Mouse (Mus musculus) frontal cortex, postnatal 25 days (tissue): ENCODE results near the gene Stk17b.

ENCODE experiments used
- DNase-seq, 2 experiments: peaks; one replicate each; pipeline ENCODE4 v3.0.0; 2022; ENCODE audit warnings: low spot score in 2 of 2

Stk17b gene

DNA sequence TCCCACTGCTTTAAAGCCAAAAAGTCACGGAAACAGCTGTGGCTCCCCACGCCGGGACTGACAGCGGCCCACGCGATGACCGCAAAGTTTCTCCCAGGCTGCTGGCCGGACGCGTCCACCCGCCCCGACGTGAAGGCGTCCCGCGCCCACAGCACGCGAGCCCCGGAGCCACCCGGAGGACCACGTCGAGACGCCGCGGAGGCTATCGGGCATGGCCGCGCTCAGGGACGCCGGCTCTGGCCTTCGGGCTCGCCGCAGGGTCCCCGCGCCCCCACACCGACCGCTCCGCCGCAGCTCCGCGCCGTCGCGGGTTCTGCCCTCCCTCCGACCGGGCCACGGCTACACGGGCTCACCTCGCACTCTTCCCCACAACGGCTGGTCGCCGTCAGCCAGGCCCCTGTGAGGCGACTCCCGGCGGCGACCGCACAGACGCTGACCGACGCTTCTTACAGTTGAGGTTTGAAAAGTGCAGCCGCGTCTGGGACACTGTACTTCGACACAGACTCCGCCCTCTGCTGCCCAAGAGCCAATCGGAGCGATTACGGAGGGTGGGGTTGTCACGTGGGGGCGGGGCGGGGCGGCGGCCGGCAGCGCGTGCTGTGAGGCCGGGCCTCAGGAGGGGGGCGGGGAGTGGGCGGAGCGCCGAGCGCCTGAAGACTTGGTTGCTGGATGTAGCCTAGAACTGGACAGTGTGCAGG is at the start of gene Stk17b:
Gene Stk17b, minus strand, starts transcription at position 504 of the 698 bp plus-strand sequence.
- peak; percentile 47 to 51 for DNase-seq

DNA sequence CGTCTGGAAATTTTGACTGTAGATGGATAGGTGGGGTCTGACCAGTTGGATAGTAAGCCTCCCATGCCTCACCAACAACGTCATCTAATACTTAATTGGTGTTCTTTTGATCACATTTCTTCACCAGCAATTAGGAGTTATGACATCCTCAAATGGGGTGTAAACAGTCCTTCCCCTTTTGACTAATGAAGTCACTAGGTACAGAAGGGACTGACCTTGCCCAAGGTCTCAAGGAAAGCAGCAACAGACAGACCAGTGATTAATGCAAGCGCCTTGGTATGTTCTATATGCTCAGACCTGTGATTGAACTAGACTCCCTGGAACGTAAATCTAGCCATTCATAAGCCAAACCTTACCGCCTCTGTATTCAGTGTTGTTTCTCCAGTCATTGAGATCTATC is 45.3 kb upstream of the Stk17b start:
- no peak for DNase-seq

DNA sequence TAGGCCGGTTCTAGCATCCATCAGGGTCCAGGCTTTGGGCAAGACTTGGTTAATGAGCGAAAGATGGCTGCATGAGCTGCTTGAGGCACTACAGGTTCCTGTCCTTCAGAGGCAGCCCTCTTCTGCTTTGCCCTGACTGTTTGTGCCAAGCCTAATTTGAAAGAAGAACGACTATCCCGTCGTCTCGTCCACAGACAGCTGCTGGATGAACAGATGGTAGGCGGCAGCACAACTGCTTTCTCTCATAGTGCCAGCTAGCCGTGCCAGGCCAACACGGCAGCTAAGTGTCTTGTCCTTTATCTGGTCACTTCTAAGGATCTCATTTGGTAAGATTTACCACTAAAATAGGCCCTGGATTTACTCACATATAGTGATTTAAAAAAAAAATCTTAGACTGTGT is 44.1 kb upstream of the Stk17b start:
- DNase-seq = no peak

DNA sequence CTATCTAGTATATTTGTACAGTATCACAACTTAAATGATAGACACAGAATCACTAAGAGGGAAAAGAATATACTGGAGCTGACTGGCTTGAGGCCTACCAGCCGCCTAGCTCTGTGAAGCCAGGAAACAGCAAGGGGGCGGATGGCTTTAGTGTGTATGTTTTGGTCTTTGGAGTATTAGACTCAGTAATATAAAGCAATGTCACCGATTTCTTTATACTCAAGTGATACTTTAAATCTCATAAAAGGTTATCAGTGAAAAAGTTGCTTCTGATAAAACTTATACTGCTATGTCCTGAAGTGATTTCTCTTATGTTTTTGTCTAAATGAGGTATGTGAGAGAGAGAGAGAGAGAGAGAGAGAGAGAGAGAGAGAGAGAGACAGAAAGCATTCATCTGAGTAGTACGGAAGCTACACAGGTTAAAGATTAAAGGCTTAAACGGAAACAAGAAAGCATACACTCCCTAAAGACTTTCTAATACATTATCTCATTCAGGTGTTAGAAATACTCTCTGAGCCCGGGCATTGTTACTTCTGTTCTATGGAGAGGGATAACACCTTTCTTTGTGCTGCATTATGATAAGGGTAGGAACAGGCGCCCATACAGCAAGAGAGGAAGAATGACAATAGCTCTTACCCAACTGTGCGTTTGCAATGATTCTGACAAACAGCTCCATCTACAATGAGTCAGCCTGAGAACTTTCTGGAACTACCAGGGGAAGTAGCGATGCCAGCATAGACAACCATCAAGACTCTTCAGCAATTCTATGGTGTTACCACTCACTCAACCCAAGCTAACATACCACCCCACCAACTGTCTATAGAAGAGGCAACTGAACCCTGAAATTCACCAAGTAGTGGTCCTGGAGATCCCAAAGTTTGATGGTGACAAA is 39.7 kb upstream of the Stk17b start:
- DNase-seq = no peak

DNA sequence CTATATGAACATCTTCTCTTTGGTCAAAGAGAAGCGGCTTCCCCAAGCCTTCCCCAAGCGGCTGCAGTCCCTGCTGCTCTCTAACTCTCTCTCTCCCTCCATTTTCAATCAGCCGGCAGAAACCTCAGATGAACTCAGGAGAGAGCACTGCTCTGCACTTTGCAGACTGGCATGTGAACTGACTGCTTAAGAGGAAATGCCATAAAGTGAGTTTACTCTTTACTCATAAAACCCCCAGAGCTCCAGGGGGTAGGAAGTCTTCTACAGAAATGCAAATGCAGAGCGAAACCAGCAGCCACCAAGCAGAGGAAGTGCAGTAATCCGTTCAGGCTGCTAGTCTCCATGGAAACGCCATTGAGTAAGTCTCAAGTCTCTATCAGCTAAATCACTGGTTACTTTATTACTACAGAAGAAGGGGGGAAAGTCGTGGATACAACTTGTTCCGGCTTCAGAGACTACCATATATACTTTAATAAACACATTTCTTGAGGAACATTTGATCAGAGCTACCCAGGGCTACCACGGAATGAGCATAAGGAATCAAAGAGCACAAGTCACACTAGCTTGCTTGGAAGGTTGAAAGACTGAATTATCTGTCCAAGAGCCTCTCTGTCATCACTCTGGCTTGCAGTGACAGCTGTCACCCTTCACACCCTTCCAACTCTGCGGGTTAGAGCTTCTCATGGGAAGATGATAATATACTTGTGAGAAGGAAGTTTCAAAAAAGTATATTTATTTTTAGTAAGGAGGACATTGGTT is 38.8 kb upstream of the Stk17b start:
- no peak for DNase-seq

DNA sequence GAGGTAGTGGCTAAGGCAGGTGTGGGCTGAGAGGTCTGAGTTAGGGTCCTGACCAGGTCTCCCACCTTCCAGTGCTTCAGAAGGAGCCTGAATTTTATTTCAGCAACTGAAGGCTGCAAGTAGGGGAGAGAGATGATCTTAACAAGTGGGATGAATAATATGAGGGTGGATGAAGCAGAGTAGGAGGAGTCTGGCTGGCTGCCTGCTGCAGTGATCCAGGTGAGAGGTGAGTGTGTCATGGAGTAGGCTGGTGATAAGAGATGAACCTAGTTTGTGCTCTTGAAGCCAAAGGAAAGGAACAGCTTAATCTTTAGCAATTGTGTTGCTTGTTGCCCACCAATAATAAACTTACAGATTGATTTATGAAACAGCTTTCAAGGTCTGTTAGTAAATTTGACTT is 37.0 kb upstream of the Stk17b start:
- no peak for DNase-seq

DNA sequence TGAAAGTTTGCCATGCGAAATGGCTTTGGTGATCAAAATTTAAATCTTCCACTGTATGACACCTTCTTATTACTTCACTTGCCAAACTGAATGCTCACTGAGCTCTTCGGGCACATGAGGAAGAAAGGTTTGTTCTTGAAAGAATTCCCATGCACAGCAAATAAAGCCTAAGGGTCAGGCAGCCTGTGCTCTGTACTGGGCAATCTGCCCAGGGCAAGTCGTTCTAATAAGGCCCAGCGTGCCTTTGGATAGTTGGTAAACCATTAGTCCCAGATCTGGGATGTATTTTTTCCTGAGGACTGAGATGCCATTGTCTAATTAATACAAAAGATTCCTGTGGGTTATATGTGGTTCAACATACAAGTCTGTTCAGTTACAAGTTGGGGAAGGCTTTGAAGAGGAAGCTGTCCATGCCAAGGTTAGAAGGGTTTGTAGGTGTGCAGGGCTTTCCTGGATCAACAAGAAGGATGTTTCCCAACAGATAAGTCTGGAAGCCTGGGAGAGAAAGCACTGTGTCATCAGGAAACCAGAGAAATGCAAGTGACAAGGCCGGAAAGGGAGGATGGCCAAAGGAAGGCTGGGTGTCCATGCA is 35.1 kb upstream of the Stk17b start:
- DNase-seq = no peak

DNA sequence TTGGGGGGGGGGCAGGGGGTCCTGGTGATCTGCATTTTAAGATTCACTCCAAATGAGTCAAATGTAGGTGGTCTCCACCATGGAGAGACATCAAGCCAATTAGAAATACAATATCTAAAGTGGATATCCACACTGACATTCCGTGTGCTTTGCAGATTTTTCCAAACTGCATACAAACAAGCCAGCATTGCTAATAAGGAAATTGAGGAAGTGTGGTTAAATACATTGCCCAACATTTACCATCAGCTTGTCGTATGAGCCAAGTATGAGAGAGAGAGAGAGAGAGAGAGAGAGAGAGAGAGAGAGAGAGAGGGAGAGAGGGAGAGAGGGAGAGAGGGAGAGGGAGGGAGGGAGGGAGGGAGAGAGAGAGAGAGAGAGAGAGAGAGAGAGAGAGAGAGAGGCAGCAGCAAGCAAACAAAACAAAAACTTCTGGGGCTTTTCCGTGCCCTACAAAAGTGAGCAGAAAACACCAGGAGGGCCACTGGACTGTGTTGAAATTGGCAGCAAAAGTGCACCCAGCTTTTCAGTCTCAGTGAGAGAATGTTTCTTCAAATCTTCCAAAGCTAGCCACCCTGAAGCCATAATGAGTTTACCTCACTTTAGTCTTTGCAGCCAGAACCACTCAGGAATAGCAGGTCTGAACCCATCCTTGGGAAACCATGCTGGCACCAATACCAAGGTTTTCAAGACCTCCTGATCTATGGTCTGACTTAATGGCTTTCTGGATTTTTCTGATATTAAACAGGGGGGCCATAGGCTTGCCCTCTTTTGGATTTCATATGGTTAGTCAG is 33.2 kb upstream of the Stk17b start:
- no peak for DNase-seq

DNA sequence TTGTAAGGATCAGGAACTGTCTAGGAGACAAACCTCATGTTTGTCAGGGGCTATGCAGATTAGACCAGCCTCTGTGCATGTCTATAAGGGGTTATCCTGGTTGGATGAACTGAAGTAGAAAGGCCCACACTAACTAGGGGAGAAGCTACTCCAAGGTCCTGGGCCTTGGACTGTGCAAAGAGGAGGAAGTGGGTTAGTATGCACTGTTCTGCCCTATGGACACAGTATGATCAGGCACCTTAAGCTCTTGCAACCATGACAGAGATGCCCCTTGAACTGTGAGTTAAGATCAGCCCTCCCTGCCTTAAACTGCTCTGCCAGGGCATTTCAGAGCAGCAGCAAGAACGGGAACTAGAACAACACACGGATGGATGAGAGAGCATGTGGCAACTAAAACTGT is 31.3 kb upstream of the Stk17b start:
- DNase-seq = no peak

DNA sequence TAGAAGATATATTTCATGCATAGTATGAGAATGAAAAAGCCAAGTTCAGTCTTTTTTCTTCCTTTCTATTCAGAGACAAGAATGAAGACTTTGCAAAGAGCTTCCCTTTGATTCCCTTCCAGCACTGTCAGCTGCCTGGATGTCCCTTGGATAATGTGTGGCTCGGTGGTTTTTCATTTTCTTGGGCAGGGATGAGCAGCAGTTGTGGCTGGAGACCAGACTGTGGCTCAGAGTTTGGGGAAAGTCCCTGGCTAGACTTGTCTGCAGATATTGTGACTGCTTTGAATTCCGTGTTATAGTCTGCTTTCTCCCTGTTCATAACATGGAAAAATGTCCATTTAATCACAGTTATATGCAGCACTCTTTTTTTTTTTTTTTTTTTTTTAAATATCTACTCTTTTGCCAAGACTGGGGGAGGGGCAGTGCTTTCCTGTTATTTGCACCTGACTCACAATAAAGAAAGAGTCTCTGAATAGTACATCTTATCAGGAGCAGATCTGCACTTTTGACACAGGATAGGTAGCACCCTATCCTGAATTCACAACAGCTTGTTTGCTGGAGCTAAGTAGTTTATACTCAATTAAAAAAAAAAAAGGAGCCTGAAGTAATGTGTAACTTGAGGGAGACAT is 29.2 kb upstream of the Stk17b start:
- no peak for DNase-seq

DNA sequence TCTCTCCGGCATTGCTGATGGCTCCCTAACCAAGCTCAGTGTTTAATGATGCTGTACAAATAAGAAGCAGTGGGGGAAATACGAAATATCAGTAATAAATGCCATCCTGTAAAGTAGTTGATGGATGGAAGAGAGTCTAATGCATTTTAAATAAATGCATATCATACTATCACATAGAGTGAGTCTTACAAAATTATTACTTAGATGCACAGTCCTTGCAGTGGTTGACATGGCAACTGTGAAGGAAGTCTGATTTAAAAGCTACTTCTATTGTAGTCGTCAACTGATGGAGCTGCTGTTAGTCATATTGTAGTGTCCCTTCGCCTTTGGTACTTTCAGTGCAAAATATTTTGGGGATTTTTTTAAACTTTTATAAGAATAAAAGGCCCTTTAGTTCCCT is 26.9 kb upstream of the Stk17b start:
- no peak for DNase-seq

DNA sequence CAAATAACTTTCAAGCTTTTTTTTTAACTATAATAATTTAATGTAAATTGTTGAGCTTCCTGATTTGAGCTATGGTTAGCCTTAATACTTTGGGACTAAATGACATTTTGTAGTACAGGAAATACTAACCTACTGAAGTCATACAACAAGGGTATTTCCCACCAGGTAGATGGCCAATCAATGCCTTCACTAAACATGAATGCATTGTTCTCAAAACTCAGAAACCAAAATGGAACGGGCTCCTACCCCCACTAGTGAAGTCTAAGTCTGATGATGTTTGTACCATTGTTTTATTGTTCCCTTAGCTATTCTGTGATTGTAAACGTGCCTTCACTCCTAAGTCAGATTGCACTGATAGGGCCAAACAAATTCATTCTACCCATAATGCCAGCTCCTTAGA is 23.2 kb upstream of the Stk17b start:
- no peak for DNase-seq

DNA sequence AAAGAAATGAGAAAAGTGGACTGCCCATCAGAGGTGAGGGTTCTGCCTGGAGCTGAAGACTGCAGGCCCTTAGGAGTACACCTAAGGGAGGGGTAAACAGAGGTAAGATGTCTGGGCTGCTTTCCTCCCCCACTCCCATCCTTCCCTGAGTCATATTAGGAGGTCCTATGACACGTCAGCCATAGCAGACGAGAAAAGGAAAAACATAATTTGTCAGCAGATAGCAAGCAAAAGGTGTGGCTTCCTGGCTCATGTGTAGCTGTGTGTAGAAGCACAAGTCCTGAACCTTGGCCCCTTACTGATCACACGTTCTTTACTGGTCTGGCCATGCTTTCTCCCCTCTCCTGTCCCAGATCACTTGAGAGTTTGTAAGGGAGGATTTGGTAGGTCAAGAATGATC is 12.8 kb upstream of the Stk17b start:
- no peak for DNase-seq

DNA sequence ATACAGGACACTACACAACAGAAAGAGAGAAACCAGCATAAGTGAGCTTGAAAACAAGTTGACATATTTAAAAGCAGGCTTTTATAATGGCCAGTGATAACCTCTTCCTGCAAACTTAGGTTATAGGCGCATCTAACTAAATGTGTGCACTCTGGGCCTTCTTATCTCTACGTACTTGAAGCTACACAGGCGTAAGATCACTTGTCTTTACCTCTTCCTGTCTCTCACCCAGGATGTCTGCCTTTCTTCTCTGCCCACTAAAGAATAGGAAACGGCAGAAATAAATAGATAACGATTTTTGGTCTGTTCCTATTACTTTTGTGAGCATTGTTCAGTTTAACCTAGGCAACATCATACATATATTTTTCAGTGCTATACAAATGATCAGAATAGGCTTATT is 12.1 kb upstream of the Stk17b start:
- no peak for DNase-seq

DNA sequence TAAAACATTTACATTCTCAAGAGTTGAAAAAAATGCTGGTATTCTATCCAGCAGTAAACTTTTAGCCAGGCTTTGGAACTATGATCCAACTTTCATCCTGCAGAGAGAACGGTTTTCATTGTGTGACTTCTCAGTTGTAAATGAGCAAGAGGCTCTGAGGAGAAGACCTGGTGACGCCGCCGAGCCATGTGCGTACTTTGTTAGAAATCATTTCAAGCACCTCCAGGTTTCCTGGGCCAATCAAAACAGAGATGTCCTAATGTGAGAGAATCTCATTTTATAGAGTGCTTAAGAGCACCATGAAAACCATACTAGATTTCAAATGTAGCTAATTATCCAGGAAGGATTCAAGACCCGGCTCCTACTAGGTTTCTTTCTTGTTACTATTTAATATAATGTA is 11.2 kb upstream of the Stk17b start:
- no peak for DNase-seq

DNA sequence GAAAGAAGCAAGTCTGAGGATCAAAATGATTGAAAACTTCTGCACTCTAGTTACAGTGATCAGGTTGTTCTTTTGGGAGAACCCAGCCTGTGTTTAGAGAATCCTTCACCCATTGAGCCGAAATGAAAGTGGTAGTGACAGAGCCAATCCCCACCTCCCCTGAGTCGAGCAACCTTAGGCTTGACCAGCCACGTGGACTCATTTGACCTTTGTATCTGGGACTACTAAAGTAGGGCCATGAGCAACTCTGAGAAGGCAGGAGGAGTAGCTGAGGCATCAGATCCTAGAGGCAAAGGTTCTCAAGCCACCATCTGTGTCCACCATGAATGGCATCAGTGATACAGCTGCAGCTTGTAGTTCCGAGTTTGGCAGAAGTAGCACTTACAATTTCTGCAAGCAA is 10.6 kb upstream of the Stk17b start:
- no peak for DNase-seq

DNA sequence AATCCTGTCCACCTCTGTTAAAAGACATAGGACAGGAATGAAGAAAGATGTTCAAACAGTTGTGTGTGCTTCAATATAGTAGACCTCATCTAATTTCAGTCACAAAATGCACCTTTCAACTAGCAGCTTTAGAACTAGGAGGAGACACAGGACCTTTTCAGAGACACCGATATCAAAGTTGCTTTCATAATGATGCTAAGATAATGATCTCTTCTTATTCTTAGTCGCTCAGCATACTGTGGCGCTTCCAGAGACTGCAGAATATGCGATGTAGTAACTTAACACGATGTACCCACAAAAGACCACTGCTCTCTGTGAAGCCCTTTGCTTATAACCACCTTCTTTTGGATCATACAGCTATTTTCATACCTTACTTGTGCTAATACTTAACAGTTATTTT is 10.1 kb upstream of the Stk17b start:
- no peak for DNase-seq

DNA sequence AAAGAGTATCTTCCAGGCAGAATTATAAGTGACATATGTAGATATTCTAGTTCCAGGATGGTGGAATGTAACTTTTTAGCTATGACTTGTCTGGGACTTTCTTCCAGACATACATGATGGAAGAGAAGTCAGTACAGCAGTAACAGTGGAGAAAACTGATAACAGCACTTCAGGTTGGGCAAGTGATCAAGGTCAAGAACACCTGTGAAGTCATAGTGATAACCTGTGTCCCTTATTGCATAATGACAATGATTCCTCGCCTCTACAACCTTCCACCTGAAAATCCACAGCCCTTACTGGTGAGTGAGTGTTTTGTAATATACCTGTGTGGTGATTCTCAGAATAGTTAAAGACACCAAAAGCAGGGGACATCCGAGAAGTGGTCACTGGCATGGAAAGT is 9.3 kb upstream of the Stk17b start:
- no peak for DNase-seq

DNA sequence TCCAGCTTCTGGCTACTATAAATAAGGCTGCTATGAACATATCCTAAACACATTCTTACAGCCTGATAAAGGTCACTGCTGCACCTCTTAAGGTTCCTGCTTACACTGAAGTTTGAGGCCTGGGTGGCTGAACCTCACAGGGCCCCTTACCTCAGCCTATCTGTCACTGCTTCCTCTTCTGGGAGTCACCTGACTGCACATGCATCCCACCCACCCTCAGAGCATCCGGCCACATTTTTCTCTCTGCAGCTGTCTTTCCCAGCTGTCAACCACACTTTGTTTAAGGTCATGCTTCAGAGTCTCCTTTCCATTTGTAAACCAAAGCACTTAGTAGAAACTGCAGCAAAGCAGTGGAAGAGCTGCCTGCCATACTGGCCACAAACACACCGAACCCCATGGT is 6.3 kb upstream of the Stk17b start:
- DNase-seq = no peak

DNA sequence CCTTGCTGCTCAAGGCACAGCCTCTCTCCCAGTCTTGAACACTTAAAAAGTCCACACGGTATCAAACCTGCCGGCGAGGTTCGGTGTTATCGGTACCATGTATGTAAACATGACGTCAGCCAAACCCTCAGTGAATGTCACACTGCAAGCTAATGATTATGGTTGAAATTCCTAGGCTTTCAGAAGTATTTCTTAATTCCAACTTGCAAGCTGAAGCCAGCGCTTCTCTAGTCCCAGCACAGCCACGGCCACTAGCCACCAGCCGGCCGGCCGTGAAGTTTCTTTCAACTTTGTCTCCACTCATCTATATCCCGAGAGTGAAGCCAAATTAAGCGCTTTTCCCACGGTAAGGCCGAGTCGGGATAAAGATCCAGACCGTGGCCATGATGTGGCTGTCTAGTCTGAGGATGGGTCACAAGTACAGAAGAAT is 718 bp downstream of the Stk17b start:
- DNase-seq = no peak

DNA sequence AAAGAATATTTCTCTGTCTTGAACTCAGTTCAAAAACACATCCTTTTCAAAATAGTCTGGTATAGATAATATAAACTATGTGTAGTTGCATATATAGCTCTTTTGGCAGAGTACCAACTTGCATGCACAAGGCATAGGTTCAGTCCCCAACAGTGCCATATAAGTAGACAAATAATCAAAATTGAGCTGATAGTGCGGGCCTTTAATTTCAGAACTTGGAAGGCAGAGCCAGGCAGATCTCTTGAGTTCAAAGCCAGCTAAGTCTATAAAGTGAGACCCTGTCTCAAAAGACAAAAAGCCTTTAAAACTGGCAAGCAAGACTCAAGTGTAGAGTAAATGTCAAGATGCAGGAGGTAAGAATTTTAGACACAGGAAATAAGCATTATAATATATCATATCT is 2.1 kb downstream of the Stk17b start:
- no peak for DNase-seq
